ENCODE assay signal across 8 mouse cellular contexts in genomic region chr11:121235475-121236238, GRCm38 (mm10). TPM values are rescaled to one million over a fixed set of nuclear protein-coding genes. Genes with fewer than 3 reads are reported as not detected.
DNase-seq lines count a peak whose midpoint lies in the region; ATAC-seq and TF ChIP-seq lines count a peak whose summit lies in the region.

No protein-coding gene starts in this region.

- intact Hi-C loops in gastrocnemius, adult 2 months (cut with DNase I): loop anchor here (5.0 kb wide), 1 partner anchor 117 kb away; the partner anchor contains the start of gene Wdr45b

- H3K36me3 ChIP-seq in forebrain, embryonic 13.5 days (ENCODE audit: poor library complexity, severe bottlenecking): peaks cover 13% of the 10 kb centered on the region
- peaks cover 17% of the 10 kb centered on the region for H3K36me3 ChIP-seq in kidney, embryonic 14.5 days (ENCODE audit: control insufficient read depth, insufficient read depth, low read length)
- peaks cover 2% of the 10 kb centered on the region for H3K36me3 ChIP-seq in splenic B cell, adult 2 months (ENCODE audit: control insufficient read depth, insufficient read depth, low read length, poor library complexity, severe bottlenecking)

- no peaks in the 10 kb centered on the region for H3K9me3 ChIP-seq in forebrain, embryonic 13.5 days (replicated peaks)
- H3K9me3 ChIP-seq in kidney, embryonic 14.5 days (ENCODE audit: control insufficient read depth, low read length): no peaks in the 10 kb centered on the region

- peak overlapping the region; percentile 67 for H3K4me2 ChIP-seq in forebrain, embryonic 13.5 days
- H3K4me2 ChIP-seq in kidney, embryonic 14.5 days (replicated peaks; ENCODE audit: low read depth, low read length): peak overlapping the region; percentile 47

- H3K27ac ChIP-seq in gastrocnemius, adult 2 months: peak overlapping the region; percentile 100
- peak overlapping the region; percentile 100 for H3K27ac ChIP-seq in forebrain, embryonic 13.5 days
- H3K27ac ChIP-seq in kidney, embryonic 14.5 days (ENCODE audit: low read depth, low read length): peak overlapping the region; percentile 100; the same call in 1 of the 2 replicates

- ATAC-seq in forebrain, embryonic 13.5 days: no peak
- no peak for ATAC-seq in kidney, embryonic 14.5 days (ENCODE audit: low FRiP score, low TSS enrichment)

- peak; percentile 35 for DNase-seq in gastrocnemius, adult 2 months
- no peak for DNase-seq in gastrocnemius, postnatal 25 days
- peak; percentile 52 for DNase-seq in adipocyte (ENCODE audit: low spot score)
- peak; percentile 63 for DNase-seq in lung, postnatal 36 days
- DNase-seq in splenic B cell, adult 2 months (ENCODE audit: low read depth, low spot score): peak; percentile 76
- DNase-seq in urinary bladder, adult 18-20 months (ENCODE audit: low spot score in 2 of 2): no peak

- WGBS in forebrain, embryonic 13.5 days: 32% methylated on average over 9 of the region's 9 CpGs
- 33% methylated on average over 9 of the region's 9 CpGs for WGBS in kidney, embryonic 14.5 days

- no peaks in the 10 kb centered on the region for H3K27me3 ChIP-seq in forebrain, embryonic 13.5 days
- no peaks in the 10 kb centered on the region for H3K27me3 ChIP-seq in kidney, embryonic 14.5 days (ENCODE audit: control insufficient read depth, insufficient read depth, low read length)
- no peaks in the 10 kb centered on the region; the same call in 1 of the 2 replicates for H3K27me3 ChIP-seq in splenic B cell, adult 2 months (ENCODE audit: control insufficient read depth, insufficient read depth, low read length, poor library complexity, severe bottlenecking)

- TF ChIP-seq CTCF in gastrocnemius, adult 2 months (IDR thresholded peaks at IDR 0.05): peak; percentile 58

- H3K9ac ChIP-seq in forebrain, embryonic 13.5 days: no peak overlapping the region
- no peak overlapping the region for H3K9ac ChIP-seq in kidney, embryonic 14.5 days (ENCODE audit: low read depth, low read length)

- H3K4me3 ChIP-seq in gastrocnemius, adult 2 months: peak overlapping the region; percentile 86
- H3K4me3 ChIP-seq in forebrain, embryonic 13.5 days: peak overlapping the region; percentile 75; the same call in 1 of the 2 replicates
- peak overlapping the region; percentile 92; the same call in 1 of the 2 replicates for H3K4me3 ChIP-seq in kidney, embryonic 14.5 days (ENCODE audit: low read length)

- H3K4me1 ChIP-seq in forebrain, embryonic 13.5 days: peaks cover 31% of the 10 kb centered on the region
- 0 out of 2 replicates have a peak, but pooled peaks cover 7% of the 10 kb centered on the region for H3K4me1 ChIP-seq in kidney, embryonic 14.5 days (ENCODE audit: control insufficient read depth, insufficient read depth, low read length)

RNA-seq across cellular contexts. Expression of gene Narf, which starts 1.4 kb away (rescaled TPM):
- total RNA-seq in gastrocnemius, adult 2 months (2021): 100 to 1,000 TPM; 106 to 133 TPM
- 10 to 100 TPM; 78.0 to 90.7 TPM for total RNA-seq in gastrocnemius, postnatal 25 days (2021)
- polyA plus RNA-seq in forebrain, embryonic 13.5 days (2015; fragmentation: Nextera tagmentation; extraction: Ambion mirVana): 74.0 and 78.9 TPM in 2 replicates
- polyA plus RNA-seq in kidney, embryonic 14.5 days (2014; fragmentation: Nextera tagmentation; extraction: Ambion mirVana): 27.5 and 53.1 TPM in 2 replicates

RNA-seq across cellular contexts. Expression of gene Cybc1, which starts 6.5 kb away (rescaled TPM):
- total RNA-seq in gastrocnemius, adult 2 months (2021): 1 to 10 TPM; 3.3 to 3.6 TPM
- total RNA-seq in gastrocnemius, postnatal 25 days (2021): 1 to 10 TPM; 3.0 to 3.6 TPM
- polyA plus RNA-seq in forebrain, embryonic 13.5 days (2015; fragmentation: Nextera tagmentation; extraction: Ambion mirVana): 37.0 and 41.2 TPM in 2 replicates
- polyA plus RNA-seq in kidney, embryonic 14.5 days (2014; fragmentation: Nextera tagmentation; extraction: Ambion mirVana): 24.5 and 33.0 TPM in 2 replicates

RNA-seq across cellular contexts. Expression of gene Foxk2, which starts 24.1 kb away (rescaled TPM):
- 10 to 100 TPM; 30.1 to 32.9 TPM for total RNA-seq in gastrocnemius, adult 2 months (2021)
- 10 to 100 TPM; 20.1 to 27.1 TPM for total RNA-seq in gastrocnemius, postnatal 25 days (2021)
- 13.4 and 14.2 TPM in 2 replicates for polyA plus RNA-seq in forebrain, embryonic 13.5 days (2015; fragmentation: Nextera tagmentation; extraction: Ambion mirVana)
- 10.5 and 10.8 TPM in 2 replicates for polyA plus RNA-seq in kidney, embryonic 14.5 days (2014; fragmentation: Nextera tagmentation; extraction: Ambion mirVana)

RNA-seq across cellular contexts. Expression of gene Ogfod3, which starts 31.1 kb away (rescaled TPM):
- 10 to 100 TPM; 11.4 to 14.1 TPM for total RNA-seq in gastrocnemius, adult 2 months (2021)
- 10 to 100 TPM; 11.5 to 11.6 TPM for total RNA-seq in gastrocnemius, postnatal 25 days (2021)
- polyA plus RNA-seq in forebrain, embryonic 13.5 days (2015; fragmentation: Nextera tagmentation; extraction: Ambion mirVana): 16.8 and 17.2 TPM in 2 replicates
- 28.5 and 31.3 TPM in 2 replicates for polyA plus RNA-seq in kidney, embryonic 14.5 days (2014; fragmentation: Nextera tagmentation; extraction: Ambion mirVana)

RNA-seq across cellular contexts. Expression of gene Hexdc, which starts 31.4 kb away (rescaled TPM):
- total RNA-seq in gastrocnemius, adult 2 months (2021): 1 to 10 TPM; 7.5 to 9.6 TPM
- 1 to 10 TPM; 4.8 to 6.9 TPM for total RNA-seq in gastrocnemius, postnatal 25 days (2021)
- 11.4 and 12.0 TPM in 2 replicates for polyA plus RNA-seq in forebrain, embryonic 13.5 days (2015; fragmentation: Nextera tagmentation; extraction: Ambion mirVana)
- 10.1 and 10.3 TPM in 2 replicates for polyA plus RNA-seq in kidney, embryonic 14.5 days (2014; fragmentation: Nextera tagmentation; extraction: Ambion mirVana)

Comparison
In these comparisons a context has a peak if more than half of its experiments do, and no peak if none do; other contexts are left out.
1. DNase-seq: peak in gastrocnemius, adult 2 months (single experiment), adipocyte (single experiment), lung, postnatal 36 days (single experiment) and splenic B cell, adult 2 months (single experiment); none in gastrocnemius, postnatal 25 days (single experiment) and urinary bladder, adult 18-20 months (0 of 2).
2. Peak in every context shown above with its lines, with median percentiles within 50 percentile points of each other: H3K27ac ChIP-seq and H3K4me3 ChIP-seq.